Mouse (Mus musculus): ENCODE data around the gene Baiap2l2.

DNA sequence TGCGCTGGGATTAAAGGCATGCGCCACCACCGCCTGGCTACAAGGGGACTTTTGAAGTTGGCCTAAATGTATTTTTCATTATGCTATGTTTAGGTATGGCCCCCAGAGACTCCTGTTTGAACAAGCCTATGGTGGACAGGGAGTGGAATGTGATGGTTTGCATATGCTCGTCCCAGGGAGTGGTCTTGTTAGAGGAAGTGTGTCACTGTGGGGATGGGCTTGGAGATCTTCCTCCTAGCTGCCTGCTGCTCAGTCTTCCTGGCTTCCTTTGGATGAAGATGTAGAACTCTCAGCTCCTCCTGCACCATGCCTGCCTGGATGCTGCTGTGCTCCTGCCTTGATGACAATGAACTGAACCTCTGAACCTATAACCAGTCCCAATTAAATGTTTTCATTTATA lies 45.2 kb upstream of the Baiap2l2 start:
- TF ChIP-seq CTCF (IDR thresholded peaks at IDR 0.05) (no peak), POLR2A (IDR thresholded peaks at IDR 0.05; ENCODE audit: insufficient read depth, low read depth, low read length) (no peak), EP300 (IDR thresholded peaks at IDR 0.05; ENCODE audit: insufficient read depth, low read depth, low read length) (no peak)

Data from heart, adult 2 months (tissue).